Mouse (Mus musculus) heart, postnatal 4 days (tissue): ENCODE measurements around the gene Arl15. TPM values are rescaled to one million over a fixed set of nuclear protein-coding genes. Genes with fewer than 3 reads are reported as not detected.

Experiments
- DNase-seq: peaks from one replicate; pipeline ENCODE4 v3.0.0; 2021
- total RNA-seq, 2 experiments: library from RNA; stranded (reverse); gene quantifications; 2 replicates each; pipeline ENCODE4 v1.2.3; 2021

The Arl15 gene
- total RNA-seq, 2 experiments from 2014 or later, result 17.7 to 19.8 TPM

DNA sequence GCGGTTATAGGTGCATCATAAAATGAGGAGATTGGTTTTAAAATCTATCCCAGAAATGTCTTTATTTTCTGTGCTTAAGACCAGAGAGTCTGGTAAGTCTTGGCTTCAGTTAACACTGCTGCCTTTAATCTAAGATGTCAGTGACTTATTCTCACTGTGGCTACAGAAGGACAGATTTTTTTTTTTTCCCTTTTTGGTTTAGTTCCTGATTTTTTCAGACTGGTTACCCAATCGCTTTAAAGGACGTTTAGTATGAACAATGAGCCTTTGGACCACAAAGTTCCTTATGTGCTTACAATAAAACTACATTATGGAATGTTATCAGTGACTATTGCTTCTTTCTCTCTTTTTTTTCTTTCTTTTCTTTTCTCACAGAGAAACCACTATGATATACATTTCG is 81.4 kb downstream of the Arl15 start:
- DNase-seq, result no peak

DNA sequence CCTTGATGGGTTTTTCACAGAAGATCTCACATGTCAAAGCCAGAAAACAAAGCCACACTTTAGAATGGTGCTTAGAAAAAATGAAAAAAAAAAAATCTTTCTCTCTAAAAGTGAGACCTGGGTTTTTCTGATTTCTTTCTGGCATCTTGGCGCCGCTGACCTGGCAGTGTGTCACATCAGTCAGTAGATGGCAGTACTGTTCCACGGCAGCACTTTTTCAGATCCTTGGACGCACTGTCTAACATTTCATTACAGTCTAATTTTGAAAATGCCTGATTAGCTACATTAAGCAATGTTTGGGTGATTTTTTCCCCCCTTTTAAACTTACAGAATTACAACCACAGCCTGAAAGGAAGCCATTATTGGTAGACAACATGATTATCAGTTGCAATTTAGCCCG is 83.1 kb downstream of the Arl15 start:
- peak; percentile 76 for DNase-seq

DNA sequence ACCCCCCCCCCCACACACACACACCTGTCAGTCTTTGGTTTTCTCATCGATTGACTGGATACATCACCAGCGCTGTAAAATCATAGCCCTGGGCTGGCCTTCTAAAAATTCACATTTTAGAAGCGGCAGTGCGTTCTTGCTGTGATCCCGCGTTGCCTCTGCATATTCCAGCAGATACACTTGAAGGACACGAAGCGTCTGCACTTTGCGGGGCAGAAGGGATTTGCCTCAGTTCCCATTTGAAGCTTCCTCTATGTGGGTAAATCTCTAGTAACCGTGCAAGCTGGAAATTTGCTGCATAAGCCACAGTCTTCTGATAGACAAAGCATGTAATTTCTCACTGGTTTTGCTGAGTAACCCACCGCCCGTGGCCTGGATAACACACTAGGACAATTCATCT is 84.3 kb downstream of the Arl15 start:
- DNase-seq, result no peak

DNA sequence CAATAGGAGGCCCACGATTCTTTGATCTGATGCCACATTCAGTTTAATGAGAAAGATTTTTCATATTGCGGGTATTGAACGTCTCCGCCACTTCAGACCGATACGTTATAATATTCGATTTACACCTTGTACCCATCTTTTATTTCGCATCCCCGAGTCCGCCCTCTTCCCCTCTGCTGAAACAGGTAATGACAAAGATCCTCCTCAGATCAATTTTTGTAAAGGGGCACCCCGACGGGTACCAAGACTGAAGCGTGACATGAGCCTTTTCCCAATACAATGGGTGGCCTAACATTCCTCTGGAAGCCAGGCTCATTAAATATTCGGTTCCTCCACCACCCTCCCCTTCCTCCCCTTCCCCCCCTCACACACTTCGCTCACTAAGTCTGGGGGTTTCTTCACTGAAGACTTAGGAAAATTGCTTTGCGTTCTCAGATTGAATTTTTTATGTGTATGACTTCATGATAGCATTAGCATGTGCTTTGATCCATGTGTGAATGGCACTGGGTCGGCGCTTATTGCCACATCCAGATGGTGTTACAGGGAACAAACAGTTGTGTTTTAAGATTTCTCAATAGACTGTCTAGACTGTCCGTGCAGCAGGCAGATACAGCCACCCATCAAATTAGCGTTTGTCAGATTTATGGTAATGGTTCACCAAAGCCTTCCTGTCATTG is 85.5 kb downstream of the Arl15 start:
- DNase-seq, result no peak

DNA sequence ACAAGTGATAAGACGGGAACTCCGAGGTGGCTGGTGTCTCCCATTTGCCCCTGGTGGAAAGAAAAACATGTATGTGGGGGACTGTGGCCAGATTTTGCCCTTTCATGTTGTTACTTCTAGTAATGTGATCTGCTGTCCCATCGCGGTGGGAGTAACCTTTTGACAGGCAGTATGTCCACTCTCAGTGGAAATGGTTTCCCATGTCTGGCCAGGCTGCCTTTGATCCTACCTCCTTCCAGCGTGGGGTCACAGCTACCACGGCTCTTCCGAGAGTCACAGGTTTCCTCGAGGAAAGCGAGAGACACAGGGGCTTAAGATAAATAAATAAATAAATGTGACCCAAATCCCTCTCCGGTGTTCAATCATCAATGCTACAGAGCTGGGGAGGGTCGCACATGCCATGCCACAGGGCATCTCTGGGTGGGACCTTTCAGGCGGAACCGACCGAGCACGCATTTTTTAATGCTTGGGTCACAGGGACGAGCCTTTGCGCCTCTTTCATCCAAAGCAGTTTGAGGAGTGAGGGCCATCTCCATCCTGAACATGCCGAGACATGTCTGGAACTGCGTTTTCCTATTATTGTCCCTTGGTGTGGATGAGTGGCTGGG is 86.4 kb downstream of the Arl15 start:
- DNase-seq, result no peak

DNA sequence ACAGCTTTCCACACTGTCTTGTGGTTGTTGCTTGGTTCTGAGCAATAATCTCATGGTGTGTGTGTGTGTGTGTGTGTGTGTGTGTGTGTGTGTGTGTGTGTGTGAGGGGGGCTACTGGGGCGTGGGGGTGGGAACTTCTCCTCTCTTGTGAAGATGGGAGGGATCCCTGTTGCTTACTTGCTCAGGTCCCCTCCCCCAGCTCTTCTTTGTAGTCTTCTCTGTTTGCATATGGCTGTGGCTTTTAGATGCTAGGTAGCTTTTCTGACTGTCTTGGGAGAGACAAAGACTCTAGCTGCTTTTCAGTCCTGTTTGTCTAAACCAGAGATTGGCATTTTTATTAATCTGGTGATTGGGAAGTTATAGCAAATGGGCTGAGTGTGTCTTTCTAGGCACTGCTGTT is 88.7 kb downstream of the Arl15 start:
- no peak for DNase-seq

DNA sequence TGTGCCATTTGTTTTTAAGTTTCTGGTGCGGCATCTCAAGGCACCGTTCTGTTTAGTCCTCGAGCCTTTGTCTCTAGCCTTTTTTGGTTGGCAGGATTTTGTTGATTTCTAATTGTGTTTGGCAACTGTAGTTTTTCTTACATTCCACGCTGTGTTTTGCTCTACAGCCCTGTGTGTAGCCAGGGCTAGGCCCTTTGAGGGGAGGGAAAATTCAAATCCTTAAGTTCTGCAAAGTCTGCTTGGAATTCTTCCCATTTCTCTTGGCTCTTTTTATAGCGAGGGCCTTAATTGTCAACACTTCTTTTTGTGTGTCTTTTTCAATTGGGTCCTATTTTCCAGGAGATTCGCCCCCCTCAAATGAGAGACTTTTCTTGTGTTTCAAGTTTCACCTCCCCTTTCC is 92.8 kb downstream of the Arl15 start:
- DNase-seq, result no peak

DNA sequence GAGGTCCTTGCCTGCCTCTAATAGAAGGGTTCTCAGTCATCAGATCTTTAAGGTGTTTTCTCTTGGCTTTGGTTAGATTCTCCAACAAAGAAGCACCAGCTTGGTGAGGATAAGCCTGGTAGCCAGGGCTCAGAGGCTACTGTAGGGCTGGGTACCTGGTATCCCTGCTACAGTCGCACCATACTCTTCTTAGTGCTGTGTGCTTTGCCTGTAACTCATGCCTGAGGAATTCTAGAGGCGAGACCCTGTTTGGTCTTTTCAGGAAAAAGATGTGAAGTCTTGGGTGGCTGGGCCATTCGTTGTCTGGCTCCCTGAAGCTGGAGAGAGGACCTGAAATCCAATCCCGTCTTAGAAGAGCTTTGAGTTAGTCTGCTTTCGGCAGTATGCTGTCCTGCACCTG is 93.8 kb downstream of the Arl15 start:
- DNase-seq, result no peak

DNA sequence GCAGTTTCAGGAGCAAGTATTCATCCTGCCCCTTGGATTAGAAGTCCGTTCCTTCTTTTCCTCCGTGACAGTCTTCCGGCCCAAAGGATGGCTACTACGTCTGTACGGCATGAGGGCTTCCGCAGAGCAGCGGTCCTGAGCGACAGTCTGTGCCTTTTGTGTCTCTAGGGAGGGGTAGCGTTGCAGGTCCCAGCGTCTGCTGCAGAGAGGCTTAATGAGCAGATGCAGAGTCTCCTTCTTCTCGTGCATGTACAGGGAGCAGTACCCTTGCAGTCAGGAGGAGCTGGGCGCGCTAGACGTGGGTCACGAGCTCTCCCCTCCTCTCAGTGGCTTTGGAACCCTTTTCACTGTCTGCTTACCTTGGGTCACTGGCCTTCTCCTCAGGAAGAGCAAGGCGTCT is 94.4 kb downstream of the Arl15 start:
- no peak for DNase-seq

DNA sequence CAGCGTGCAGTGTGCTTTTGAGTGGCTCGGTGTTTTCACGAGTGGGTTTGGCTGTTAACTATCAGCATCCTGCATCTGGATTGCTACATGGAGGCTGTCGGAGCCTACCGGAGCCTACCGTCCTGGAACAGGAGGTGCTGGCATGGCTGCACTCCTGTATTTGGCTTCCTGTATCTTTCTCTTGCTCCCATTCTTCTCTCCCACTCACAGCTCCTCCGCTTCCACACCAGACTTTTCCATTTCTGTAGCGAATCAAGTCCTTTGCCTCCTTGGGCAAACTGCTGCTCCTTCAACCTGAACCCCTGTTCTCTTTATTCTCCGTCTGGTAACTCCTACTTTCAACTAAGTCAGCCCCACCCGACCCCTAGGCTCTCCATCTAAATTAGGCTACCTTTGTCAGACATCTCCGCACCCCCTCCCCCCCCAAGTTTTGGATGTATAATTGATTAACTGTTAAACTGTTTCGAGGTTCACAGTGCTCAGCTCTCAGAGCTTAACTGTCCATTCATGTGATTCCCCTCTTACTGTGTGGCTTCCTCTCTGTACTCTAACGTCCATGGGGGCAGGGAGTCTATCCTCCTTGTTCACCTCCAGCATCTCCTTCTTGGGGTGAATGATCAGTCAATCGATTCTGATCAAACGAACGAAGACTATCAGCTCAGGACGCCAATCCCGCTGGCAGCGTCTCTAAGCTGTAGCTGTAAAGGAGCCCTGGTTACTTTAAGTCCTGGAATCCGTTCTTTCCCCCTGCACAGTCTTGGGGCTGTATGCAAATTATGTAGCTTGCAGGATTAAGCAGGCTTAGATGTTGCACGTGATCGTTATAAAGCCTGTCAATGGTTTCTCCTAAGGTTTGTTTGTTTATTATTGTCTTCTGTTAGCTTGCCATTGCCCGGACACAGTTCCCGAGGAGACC is 95.1 kb downstream of the Arl15 start:
- no peak for DNase-seq

DNA sequence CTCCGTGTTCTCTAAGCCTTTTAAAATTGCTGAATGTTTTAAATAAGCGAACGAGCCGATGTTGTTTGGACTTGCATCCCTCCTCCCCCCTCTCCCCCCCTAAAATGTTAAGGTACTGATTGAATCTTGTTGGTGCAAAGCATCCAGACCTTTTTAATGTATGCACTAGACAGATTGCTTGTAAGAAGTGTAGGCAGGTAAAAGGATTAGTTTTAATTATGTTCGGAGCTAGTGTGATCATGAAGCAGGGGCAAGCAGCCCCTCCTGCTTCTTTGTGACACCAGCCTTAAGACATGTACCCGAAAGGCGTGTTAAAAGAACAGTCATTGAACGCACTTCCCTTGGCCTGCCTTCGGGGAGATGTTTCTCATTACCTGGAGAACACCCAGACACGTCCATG is 102.4 kb downstream of the Arl15 start:
- DNase-seq, result no peak

DNA sequence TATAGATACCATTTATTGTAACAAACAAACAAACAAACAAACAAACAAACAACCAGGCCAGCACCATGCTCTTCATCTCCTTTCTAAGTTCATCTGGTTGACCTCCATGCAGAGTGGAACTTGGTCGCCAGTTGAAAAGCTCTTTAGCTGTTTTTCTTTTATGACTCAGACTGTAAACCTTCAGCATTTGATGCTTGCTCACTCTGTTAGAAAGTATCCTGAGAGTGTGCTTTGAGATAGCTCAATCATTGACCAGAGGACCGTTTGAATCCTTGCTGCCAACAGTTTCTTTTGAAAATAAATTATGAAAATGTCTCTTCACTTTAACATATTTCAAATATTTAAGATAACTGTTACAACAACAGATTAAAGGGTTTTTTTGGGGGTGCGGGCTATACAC is 103.2 kb downstream of the Arl15 start:
- DNase-seq, result no peak

DNA sequence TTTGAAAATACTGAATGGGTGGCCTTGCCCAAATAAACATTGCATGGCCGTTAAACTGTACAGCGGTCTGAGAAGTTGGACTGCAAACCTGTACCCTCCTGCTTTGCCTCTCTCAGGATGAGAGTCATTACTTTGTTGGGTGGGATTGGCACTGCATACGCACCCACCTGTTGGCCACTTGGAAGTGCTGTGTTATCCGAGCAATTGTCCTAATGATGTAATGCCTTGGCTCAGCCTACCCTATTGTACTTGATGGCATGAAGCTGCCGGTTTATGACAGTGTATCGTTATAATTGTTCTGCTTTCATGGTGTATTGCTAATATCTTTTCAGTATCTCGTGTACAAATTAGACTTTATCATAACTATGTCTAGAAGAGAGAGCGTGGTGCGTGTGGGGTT is 103.6 kb downstream of the Arl15 start:
- DNase-seq, result no peak

DNA sequence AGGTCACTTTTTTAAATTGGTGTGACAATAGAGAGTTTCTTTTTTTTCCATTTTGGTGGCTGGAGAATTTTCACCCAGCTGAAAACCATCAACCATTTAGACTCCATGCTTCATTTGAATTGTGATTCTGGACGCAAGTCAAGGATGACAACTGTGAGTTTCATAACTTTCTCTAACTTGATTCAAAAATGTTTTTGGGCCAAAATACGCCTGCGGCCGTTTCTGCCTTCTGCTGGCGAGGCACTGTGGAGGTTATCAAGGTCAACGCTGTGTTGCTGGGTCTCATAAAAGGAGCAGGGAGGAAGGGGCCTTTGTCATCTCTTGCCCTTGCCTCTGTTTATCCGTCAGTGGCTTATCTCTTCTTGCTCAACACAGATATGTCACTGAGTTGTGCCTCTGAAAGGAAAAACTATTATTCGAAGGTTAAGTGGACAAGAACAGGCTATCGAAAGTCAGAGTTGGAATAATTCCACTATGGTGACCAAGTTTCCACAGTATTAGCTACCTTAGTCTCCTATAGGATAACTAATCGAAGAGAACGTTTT is 106.8 kb downstream of the Arl15 start:
- peak; percentile 22 for DNase-seq

DNA sequence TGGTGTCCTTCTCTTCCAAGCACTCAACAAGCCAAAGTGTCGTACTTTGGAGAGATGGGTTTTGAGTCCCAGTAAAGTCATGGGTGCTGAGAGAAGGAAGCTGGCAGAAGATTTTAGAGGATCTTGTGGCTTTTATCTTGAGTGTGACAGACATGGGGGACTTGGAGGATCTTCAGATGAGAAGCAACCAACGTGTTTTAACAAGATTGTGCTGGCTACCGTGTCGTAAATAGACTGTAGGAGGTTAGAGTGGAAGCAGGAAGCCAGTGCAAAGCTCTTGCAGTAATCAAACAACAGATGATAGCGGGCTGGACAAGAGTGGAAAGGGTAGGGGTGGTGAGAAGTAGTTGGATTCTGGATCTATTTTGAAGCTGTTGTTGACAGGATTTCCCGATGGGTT is 109.0 kb downstream of the Arl15 start:
- no peak for DNase-seq

DNA sequence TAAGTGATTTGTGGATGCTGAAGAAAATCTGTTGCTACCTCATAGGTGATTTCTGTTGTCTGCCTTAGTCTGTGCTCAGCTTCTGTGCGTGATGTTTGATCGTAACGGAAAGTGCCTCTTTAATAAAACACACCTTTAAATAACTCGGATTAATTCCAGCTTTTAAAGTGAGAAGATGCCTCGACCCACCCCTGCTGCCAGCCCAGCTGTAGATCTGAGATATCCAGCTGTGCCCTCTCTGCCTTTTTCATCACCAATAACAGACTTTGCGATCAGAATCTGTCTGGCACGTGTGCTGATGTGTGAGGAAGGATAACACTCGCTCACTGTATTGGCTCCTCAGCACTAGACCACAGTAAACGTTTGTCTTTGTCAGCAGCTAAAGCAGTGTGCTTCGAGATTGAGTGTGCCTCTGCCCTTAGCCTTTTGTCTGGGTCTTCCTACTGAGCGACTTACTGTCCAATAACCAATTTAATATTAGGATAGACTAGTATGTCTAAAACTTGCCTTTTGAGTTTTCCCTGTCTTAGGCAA is 117.7 kb downstream of the Arl15 start:
- no peak for DNase-seq

DNA sequence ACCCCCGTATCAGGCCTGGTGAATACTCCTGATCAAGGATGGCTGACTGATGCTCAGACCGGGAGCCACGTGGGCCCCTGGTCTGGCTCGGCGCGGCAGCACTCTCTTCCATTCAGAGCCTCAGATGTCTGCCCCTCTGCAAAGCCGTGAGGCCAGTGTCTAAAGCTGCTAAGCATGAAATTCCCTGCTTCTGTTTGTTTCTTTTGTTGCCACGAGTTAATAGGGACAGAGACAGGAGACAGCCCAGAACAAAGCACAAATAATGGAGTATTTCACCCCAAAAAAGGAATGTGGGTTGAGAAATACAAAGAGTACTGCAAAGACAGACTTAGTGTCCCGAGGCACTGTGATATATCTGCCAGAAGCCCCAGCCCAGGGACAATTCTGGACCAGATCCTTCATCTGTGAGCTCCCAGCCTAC is 120.3 kb downstream of the Arl15 start:
- DNase-seq, result no peak

DNA sequence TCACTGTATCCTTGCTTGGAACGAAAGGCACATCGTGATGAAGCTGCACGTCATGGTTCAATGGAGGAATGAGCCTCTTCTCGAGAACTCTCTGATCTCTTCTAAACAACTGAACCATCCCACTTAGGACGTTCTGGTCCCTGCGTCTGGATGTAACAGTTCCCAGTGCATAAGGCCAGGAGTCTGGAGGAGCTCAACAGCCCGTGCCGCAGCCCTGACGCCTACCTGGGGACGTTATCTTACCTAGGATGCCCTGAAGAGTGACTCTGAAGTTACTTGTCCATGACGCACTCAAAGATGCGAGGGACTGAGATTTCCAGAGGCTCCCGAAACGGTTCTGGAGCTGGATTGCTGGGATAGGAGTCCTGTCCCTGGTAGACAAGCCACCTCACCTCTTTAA is 121.4 kb downstream of the Arl15 start:
- DNase-seq, result no peak

DNA sequence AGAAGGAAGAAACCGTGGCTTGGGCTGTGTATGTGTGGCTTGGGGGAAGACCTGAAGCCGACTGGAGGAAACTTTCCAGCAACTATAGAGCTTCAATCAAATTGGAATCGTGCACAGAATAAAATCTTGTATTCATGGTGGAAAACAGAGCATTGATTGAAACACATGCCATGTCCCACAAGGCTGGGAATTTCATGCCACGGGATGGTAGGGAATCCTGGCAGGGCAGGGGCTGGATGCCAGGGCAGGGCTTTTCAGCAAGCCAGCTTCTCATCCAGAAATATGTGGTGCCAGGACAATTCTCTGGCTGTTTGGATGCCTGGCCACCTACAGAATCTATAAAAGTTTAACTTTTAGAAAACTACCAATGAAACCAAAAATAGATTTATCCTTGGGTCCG is 122.5 kb downstream of the Arl15 start:
- DNase-seq, result no peak

DNA sequence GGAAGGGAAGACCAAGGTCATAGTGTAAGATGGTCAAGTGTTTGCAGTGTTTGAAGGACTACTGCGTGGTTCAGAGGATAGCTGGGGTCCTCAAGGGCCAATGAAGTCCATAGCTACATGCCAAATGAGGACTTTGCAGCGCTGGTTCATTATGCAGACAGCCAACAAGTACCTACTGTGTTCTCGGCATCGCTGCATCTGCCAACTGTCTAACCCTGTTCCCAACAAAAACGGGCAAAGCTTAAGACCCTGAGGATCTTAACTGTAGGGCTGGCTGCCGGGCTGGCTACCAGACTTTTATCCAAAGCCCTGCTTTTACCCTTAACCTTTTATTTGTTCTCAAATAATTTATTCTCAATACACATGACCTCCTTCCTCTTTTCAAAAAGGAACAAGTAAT is 123.1 kb downstream of the Arl15 start:
- DNase-seq, result no peak

DNA sequence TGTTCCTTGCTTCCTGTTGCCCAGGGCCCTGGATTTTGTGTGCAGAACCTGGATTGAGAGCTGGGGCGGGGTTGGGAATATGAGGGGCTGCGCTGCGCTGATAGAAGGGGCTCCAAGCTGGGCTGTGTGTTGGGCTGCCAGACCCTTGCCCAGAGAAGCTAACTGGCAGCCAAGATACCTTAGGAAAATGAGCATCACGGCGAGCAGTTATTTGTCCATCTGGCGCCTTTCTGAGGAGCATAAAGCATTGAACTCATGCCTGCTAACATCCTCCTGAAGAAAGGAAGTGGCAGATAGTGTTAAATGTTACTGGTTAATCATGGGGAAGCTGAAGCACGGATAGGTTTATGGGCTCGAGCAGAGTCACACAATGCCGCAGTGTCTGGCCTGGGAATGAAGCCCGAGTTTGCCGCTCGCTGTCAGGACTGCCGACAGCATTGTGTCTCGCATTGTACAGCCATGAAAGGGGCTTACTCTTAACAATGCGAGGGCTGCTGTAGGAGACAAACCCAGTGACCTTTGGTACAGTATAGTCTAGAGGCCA is 123.6 kb downstream of the Arl15 start:
- no peak for DNase-seq

DNA sequence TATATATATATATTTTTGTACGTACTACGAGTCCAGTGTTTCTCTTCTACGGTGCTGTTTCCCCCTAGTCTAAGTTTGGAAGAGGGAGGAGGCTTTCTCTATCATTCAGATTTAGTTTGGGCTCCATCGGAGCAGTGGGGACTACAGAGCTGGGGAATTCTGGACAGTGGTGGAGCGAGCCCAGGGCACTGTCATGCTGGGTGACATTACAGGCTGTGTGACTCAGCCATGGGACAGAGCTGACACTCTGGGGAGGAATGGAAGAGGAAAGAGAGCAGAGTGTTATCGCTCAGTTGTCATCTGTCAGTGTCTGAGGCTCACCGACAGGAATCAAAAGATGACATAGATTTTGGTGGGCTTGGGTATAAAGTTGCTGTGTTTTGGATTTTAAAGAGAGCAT is 124.4 kb downstream of the Arl15 start:
- no peak for DNase-seq

DNA sequence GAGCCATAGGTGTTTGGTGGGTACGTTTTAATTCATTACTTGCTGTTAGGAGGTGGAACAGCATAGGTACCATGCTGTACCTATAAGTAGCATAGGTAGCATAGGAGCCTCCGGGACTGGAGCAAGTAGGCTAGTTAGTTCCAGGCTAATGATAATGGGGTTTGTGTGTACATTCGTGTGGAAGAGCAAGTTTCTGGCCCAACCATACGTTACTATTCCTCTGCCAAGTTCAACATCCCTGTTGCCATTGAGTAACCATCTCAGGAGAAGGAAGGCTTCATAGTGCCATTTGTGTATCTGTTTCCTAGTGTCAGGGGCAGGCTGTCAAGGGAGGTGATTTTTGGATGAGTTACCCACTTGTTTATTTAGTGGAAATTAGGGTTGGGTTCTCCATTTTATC is 141.4 kb downstream of the Arl15 start:
- no peak for DNase-seq
